Mouse (Mus musculus) brain, embryonic 14.5 days (tissue): ENCODE data around the gene Kcnn1.

ENCODE experiments used
- CTCF ChIP-seq: fragments of 200-500 bp; IDR thresholded peaks from 2 replicates; pipeline ENCODE4 v1.5.1; 2012; ENCODE audit warnings: inconsistent platforms, mild to moderate bottlenecking, moderate library complexity, borderline replicate concordance; ENCODE audit not compliant: insufficient read depth, insufficient read length; ENCODE audit errors: extremely low read depth
- POLR2A ChIP-seq: fragments of 200-500 bp; IDR thresholded peaks from 2 replicates; pipeline ENCODE4 v1.6.1; 2012; ENCODE audit warnings: mild to moderate bottlenecking, inconsistent platforms, borderline replicate concordance; ENCODE audit not compliant: poor library complexity, insufficient read depth, insufficient read length, severe bottlenecking; ENCODE audit errors: extremely low read depth

DNA sequence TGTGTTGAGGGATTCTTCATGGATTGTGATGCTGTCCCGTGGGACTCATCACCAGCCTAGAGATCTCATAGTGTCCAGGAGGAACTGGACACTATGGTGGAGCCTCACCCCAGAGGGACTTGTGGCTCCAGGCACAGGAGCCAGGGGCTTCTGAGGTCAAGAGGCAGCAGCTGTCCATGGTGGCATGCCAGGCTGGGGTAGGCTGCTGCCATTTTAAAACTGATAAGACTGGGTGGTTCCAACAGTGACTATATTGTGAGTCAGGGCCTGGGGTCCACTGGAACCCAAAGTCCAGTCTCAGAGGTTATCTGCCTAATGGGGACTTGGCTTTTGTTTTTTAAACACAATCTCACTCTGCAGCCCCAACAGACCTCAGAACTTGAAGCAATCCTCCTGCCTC, 61.2 kb downstream of the Kcnn1 start:
- TF ChIP-seq CTCF (no peak), POLR2A (no peak)
